Mouse (Mus musculus) megakaryocyte, adult 5-6 weeks (primary cell): ENCODE measurements around the gene Hpse2. TPM values are rescaled to one million over a fixed set of nuclear protein-coding genes. Genes with fewer than 3 reads are reported as not detected.

ENCODE experiments used
- ATAC-seq: 2 replicates; pipeline ENCODE4 v1.8.0; 2016; ENCODE audit warnings: mild to moderate bottlenecking, inconsistent platforms; ENCODE audit not compliant: poor library complexity, severe bottlenecking
- total RNA-seq, 2 experiments: library from RNA; stranded (forward) in 1 of 2; stranded (reverse) in 1 of 2; fragments of 153-499, 151-499 nt in 1 of 2; fragments of 221-1000, 200-1000 nt in 1 of 2; gene quantifications; 2 replicates each; pipeline versions ENCODE4 v1.2.3 to v1.2.4; 2015 to 2017

The Hpse2 gene
- total RNA-seq, 2 experiments from 2014 or later, result not detected

DNA sequence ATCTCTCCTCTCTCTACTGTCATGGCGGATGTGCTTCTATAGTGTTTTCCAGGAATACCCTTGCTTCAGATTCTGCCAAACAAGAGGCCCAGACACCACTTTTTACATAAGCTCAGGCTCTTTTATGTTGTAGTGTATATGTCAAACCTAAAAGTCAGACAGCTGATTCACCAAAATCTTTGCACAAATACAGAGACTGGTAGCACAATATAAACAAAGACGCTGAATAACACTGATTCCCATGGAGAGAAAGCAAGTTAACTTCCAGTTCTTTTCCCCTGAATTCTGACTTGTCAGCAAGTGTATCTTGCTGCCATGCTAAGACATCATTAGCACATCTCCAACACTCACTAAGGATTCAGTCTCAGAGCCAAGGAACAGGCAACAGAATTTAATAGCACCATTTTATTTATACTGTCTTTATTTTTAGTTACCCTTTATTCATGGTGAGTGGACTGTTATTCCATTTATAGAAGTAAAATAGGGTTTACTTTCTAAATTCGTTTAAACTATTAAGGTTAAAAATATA lies 212.7 kb downstream of the Hpse2 start:
- ATAC-seq, result no peak

GRCm38 (mm10) chr19:43174812-43175211 lies 213.3 kb downstream of the Hpse2 start:
- ATAC-seq, result no peak

DNA sequence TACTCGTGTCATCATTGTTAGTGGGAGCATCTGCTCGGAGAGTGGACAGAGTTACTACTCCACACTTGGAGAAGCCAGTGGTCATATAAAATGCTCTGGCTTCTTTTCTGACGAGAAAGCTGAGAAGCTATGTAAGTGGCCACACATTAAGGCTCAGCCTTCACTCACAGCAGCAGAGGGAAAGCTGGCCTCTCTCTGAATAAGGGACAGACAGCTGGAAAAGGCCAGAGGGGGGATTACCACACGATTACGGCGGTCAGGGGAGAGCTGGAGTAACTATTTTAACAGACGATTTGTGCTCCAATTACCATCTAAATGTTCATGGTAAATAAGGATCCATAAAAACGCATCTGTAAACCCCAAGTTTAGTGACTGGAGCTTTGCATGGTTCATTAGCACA lies 232.1 kb downstream of the Hpse2 start:
- no peak for ATAC-seq

DNA sequence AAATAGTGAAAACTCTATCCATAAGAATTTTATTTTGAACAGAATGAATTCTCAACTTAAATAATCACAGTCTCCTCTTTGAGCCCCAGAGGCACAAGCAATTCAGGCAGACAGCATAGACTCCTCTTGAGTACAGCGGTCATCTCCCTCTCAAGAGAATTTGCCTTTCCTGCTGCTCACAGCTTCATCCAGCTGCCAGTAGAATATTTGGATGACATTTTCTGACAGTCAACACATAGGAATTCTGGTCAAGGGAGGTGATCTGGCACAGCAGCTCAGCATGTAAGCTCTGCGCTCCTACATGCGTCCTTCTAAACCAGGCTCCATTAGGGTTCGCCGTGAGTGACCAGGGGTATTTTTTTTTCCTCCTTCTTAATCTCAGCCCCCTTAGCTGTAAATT lies 232.6 kb downstream of the Hpse2 start:
- no peak for ATAC-seq

DNA sequence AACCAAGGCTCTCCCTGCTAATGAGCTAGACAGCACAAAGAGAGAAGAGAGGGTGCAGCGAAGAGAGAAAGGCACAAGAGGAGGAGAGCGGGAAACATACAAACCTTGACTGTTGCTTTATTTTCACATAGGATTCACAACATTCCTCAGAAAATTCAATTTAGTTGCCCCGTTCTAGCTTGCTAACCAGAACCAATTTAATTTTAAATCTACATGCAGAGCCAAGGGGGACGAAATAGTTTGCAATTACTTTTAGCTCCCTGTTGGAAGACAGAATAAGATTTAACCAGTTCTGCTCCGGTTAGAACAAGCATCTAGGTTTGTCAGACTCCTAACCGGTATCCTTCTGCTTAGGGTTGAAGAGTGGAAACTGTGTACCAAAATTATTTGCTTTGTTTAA lies 240.3 kb downstream of the Hpse2 start:
- ATAC-seq, result no peak

- ATAC-seq, result no peak
Observed at GRCm38 (mm10) chr19:43146820-43147219, 241.3 kb downstream of the Hpse2 start.

DNA sequence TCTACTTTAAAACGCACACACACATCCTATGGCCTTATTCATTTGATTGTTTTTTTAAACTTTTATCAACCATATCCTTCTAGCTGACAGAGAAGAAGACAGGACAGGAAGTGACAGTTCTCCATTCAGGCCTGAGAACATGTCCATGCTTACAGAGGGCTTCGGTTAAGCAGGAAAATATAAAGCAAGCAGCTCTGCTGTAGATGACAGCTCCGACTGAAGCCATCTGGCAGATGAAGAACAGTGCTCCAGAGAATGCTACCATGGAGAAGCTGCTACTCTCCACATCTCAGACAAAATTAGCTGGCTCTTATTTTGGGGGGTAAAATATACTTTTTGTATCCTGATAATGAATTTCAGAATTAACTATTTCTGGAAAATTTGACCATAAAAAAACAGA lies 246.5 kb downstream of the Hpse2 start:
- no peak for ATAC-seq

DNA sequence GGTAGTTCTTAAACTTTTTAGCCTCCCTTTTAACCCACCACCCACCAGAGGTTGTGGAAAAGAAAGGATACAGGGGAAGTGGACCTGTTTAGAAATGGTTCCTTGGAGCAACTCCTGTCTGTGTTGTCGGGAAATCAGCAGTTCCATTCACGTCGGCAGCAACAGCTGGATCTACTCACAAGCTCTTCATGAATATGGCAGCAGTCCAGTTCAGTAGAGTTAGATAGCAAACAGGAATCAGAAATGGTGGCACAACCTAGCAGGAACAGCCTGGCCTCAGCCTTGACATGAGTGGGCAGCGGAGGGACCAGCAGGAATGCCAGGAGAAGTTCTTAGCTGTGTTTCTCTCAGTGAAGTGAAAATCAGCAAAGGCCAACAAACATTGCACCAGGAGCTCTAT lies 278.4 kb downstream of the Hpse2 start:
- ATAC-seq, result no peak

DNA sequence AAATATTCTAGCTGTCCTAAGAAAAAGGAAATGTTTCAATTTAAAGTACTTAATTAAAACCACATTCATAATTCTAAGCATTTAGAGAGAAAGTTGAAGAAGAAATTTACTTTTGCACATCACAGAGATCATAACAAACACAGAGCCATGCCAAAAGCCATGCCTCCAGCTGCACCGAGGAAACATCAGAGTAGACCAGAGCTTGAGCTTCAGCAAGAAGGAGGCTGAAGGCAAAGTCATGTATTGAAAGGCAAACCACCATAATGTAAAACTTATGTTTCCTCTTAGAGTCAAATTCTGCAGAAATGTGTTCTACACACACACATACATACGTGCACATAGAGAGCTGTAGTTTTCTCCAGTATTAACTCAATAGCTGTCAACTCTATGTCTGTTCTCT lies 291.2 kb downstream of the Hpse2 start:
- no peak for ATAC-seq

GRCm38 (mm10) chr19:43087216-43087615 lies 300.9 kb downstream of the Hpse2 start:
- no peak for ATAC-seq

DNA sequence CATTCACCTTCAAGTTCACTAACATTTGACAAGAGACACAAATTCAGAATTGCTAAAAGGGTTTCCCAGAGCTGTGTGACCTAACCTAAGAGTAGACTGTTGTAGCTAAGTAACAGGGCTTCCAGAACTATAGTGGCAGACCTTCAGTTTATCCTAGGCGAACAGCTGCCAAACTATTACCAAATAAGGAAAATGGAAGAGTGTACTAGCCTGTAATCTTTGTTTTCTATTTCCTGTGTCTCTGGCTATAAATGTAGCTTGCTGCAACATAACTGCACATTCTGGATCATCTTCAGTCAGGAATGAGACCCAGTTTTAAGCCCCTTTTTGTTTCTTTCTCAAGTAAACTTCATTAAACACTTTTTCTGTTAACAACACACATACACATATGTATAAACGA lies 324.0 kb downstream of the Hpse2 start:
- ATAC-seq, result no peak

DNA sequence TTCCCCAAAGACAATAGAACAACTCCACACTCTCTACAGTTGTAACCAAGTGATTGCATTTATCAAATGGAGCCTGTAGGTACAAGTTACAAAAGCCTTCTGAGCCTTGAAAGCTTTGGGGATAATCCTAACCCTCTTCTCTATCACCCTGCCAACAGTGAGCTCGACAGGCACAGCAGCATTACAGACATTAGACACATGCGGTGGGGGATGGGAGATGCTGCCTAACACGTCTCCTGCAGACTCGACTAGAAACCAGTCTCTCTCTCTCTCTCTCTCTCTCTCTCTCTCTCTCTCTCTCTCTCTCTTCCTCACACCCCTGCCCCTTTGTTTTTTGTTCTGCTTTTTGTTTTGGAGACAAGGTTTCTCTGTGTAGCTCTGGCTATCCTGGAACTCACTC lies 343.6 kb downstream of the Hpse2 start:
- no peak for ATAC-seq

- no peak for ATAC-seq
Observed at GRCm38 (mm10) chr19:43042721-43043120, 345.4 kb downstream of the Hpse2 start.

- no peak for ATAC-seq
Observed at GRCm38 (mm10) chr19:43042211-43042610, 345.9 kb downstream of the Hpse2 start.

GRCm38 (mm10) chr19:43036381-43036780 lies 351.8 kb downstream of the Hpse2 start:
- no peak for ATAC-seq

GRCm38 (mm10) chr19:43027305-43027704 lies 360.9 kb downstream of the Hpse2 start:
- no peak for ATAC-seq

- no peak for ATAC-seq
Observed at GRCm38 (mm10) chr19:43022611-43023173, 365.5 kb downstream of the Hpse2 start.

- ATAC-seq, result no peak
Observed at GRCm38 (mm10) chr19:43018792-43019191, 369.4 kb downstream of the Hpse2 start.

DNA sequence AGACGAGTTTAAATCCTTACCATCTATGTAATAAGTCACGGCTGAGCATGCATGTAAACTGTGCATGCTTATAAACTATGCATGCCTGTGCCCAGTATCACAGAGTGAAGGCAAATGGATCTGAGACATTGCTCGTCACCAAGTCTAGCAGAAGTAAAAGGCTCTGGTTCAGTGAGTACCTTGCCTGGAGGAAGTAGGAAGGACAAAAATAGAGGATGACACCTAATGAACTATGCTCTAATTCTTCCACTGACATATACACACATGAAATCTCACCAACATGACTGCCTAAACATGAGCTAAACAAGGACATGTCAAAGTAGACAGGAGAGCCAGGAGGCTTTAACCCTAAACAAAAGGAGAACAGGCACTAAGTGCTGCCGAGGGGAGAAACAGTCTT lies 391.7 kb downstream of the Hpse2 start:
- no peak for ATAC-seq

- ATAC-seq, result no peak
Observed at GRCm38 (mm10) chr19:42988833-42989232, 399.3 kb downstream of the Hpse2 start.

DNA sequence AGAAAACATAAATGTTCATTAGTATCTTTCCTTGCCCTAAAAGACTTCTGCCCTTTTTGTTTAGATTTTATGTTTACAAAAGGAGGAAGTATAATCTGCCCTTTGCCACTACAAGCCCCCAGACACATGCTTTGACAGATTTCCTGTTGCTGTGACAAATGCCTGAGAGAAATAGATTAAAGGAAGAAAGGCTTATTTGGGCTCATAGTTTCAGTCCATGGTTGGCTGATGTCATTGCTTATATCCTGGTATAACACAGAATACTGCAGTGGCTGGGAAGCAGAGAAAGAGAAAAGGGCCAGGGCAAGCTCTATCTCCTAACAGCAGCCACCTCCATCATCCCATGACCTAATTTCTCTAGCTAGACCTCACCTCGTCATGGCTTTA lies 401.8 kb downstream of the Hpse2 start:
- no peak for ATAC-seq

- no peak for ATAC-seq
Observed at GRCm38 (mm10) chr19:42985372-42986314, 402.5 kb downstream of the Hpse2 start.
